9 mouse cellular contexts compared by ENCODE assay signal in the genomic region with DNA sequence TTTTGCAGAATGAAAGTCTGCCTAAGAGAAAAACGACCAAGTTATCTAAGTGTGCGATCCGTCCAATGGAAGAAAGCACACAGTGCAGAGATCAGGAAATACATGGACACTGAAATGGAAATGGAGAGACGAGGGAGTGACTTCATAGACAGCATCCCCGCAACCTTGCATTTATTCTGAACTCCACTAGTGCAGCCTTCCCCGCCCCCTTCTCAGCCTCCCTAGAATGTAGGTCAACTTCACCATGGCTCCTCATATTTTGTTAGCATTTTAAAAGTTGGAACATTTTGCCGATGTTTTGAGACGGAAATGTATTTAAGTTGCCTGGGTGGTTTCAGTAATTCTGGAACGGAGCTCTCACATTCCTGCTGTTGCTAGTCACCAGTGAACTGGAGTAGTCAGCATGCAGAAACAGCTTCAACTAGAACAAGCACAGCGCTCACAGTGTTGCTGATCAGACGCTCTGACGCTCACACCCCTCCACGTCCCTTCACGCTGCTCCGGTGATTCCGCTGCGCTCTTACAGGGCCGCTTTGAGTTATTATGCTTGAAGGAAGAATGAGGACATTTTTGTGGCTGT.
DNase-seq lines count a peak whose midpoint lies in the region; ATAC-seq lines count a peak whose summit lies in the region.
"Had no signal": no experiment of that assay in that cellular context is flagged by ENCODE, and none has a peak within 500 bp of the region (broad histone marks: within the 10 kb centered on the region; RNA-seq: fewer than 3 reads in every experiment).

No protein-coding gene starts in this region.

- H3K9me3 ChIP-seq in embryonic facial prominence, embryonic 15.5 days (replicated peaks): no peaks in the 10 kb centered on the region
- H3K9me3 ChIP-seq in kidney, embryonic 16.5 days (ENCODE audit: low read length): no peaks in the 10 kb centered on the region
- no peaks in the 10 kb centered on the region for H3K9me3 ChIP-seq in neural tube, embryonic 14.5 days (ENCODE audit: control insufficient read depth, low read length)

- peak overlapping the region; percentile 3; the same call in 1 of the 2 replicates for H3K4me3 ChIP-seq in embryonic facial prominence, embryonic 15.5 days (replicated peaks)
- H3K4me3 ChIP-seq in kidney, embryonic 16.5 days (ENCODE audit: low read length): no peak overlapping the region
- H3K4me3 ChIP-seq in neural tube, embryonic 14.5 days (ENCODE audit: low read depth, low read length): no peak overlapping the region

- WGBS in embryonic facial prominence, embryonic 15.5 days: 19% methylated on average over 18 of the region's 18 CpGs
- WGBS in kidney, embryonic 16.5 days: 34% methylated on average over 18 of the region's 18 CpGs
- 43% methylated on average over 18 of the region's 18 CpGs for WGBS in neural tube, embryonic 14.5 days

- intact Hi-C loops in left cerebral cortex, postnatal 4 days (cut with DNase I): no loop called here

- peak overlapping the region; percentile 92 for H3K27ac ChIP-seq in embryonic facial prominence, embryonic 15.5 days (replicated peaks)
- peak overlapping the region; percentile 90 for H3K27ac ChIP-seq in kidney, embryonic 16.5 days (ENCODE audit: low read length)
- H3K27ac ChIP-seq in neural tube, embryonic 14.5 days (ENCODE audit: low read depth, low read length): peak overlapping the region; percentile 22; the same call in 1 of the 2 replicates

- no peak overlapping the region for H3K9ac ChIP-seq in embryonic facial prominence, embryonic 15.5 days
- no peak overlapping the region for H3K9ac ChIP-seq in kidney, embryonic 16.5 days (replicated peaks; ENCODE audit: low read length)
- H3K9ac ChIP-seq in neural tube, embryonic 14.5 days (replicated peaks; ENCODE audit: low read depth, low read length): peak overlapping the region; percentile 16; the same call in 1 of the 2 replicates

- H3K27me3 ChIP-seq in embryonic facial prominence, embryonic 15.5 days: no peaks in the 10 kb centered on the region
- H3K27me3 ChIP-seq in kidney, embryonic 16.5 days (ENCODE audit: insufficient read depth, low read length): no peaks in the 10 kb centered on the region
- no peaks in the 10 kb centered on the region for H3K27me3 ChIP-seq in neural tube, embryonic 14.5 days (ENCODE audit: control insufficient read depth, insufficient read depth, low read length)

- no peaks in the 10 kb centered on the region for H3K36me3 ChIP-seq in embryonic facial prominence, embryonic 15.5 days
- H3K36me3 ChIP-seq in kidney, embryonic 16.5 days (ENCODE audit: insufficient read depth, low read length): no peaks in the 10 kb centered on the region
- H3K36me3 ChIP-seq in neural tube, embryonic 14.5 days (ENCODE audit: control insufficient read depth, insufficient read depth, low read length): no peaks in the 10 kb centered on the region

- peak overlapping the region; percentile 51 for H3K4me2 ChIP-seq in embryonic facial prominence, embryonic 15.5 days (replicated peaks)
- peak overlapping the region; percentile 11; the same call in 1 of the 2 replicates for H3K4me2 ChIP-seq in kidney, embryonic 16.5 days (replicated peaks; ENCODE audit: low read depth, low read length)
- H3K4me2 ChIP-seq in neural tube, embryonic 14.5 days (ENCODE audit: low read depth, low read length): peak overlapping the region; percentile 8; the same call in 1 of the 2 replicates

- H3K4me1 ChIP-seq in embryonic facial prominence, embryonic 15.5 days: peaks cover 54% of the 10 kb centered on the region
- H3K4me1 ChIP-seq in kidney, embryonic 16.5 days (ENCODE audit: insufficient read depth, low read length): peaks cover 53% of the 10 kb centered on the region
- H3K4me1 ChIP-seq in neural tube, embryonic 14.5 days (ENCODE audit: control insufficient read depth, insufficient read depth, low read length): peaks cover 44% of the 10 kb centered on the region

- peak; percentile 45 to 46 for DNase-seq in left cerebral cortex, adult 18-20 months (ENCODE audit: low spot score in 2 of 2)
- no peak for DNase-seq in left cerebral cortex, postnatal 4 days
- DNase-seq in thymus, postnatal 0 days (ENCODE audit: low spot score): no peak
- DNase-seq in cerebellum, postnatal 4 days (ENCODE audit: low spot score in 2 of 2): no peak
- DNase-seq in yolk sac, embryonic 10.5 days (ENCODE audit: low spot score): no peak

- ATAC-seq in embryonic facial prominence, embryonic 15.5 days (ENCODE audit: insufficient number of reproducible peaks, low FRiP score, low TSS enrichment, low read depth): no peak
- ATAC-seq in kidney, embryonic 16.5 days (ENCODE audit: low FRiP score, low TSS enrichment): no peak
- no peak for ATAC-seq in neural tube, embryonic 14.5 days (ENCODE audit: low read depth)
- ATAC-seq: activated CD4-positive, CD25-positive, alpha-beta regulatory T cell, adult 4 months had no signal

Comparison
In these comparisons a context has a peak if more than half of its experiments do, and no peak if none do; other contexts are left out.
1. DNase-seq: peak in left cerebral cortex, adult 18-20 months (2 of 2); none in left cerebral cortex, postnatal 4 days (single experiment), thymus, postnatal 0 days (single experiment), cerebellum, postnatal 4 days (0 of 2) and yolk sac, embryonic 10.5 days (single experiment).
2. H3K27ac ChIP-seq: peak in every context shown above with its lines; median percentile 92 in embryonic facial prominence, embryonic 15.5 days; 90 in kidney, embryonic 16.5 days; 22 in neural tube, embryonic 14.5 days.
3. Peak in every context shown above with its lines, with median percentiles within 50 percentile points of each other: H3K4me2 ChIP-seq.